Mouse (Mus musculus) gastrocnemius, postnatal 25 days (tissue): Measurements from ENCODE around the gene Astl. TPM values are rescaled to one million over a fixed set of nuclear protein-coding genes. Genes with fewer than 3 reads are reported as not detected.

Experiments used
- DNase-seq: peaks from one replicate; pipeline ENCODE4 v3.0.0; 2022
- total RNA-seq, 2 experiments: library from RNA; stranded (reverse); gene quantifications; 1 replicate in 1 of 2; 2 replicates in 1 of 2; pipeline ENCODE4 v1.2.3; 2021

The Astl gene
- total RNA-seq, 2 experiments from 2014 or later = not detected

- DNase-seq = no peak
Observed at GRCm38 (mm10) chr2:127324456-127324855, 14.0 kb upstream of the Astl start.

GRCm38 (mm10) chr2:127328090-127328851, 10.2 kb upstream of the Astl start:
- DNase-seq = no peak

DNA sequence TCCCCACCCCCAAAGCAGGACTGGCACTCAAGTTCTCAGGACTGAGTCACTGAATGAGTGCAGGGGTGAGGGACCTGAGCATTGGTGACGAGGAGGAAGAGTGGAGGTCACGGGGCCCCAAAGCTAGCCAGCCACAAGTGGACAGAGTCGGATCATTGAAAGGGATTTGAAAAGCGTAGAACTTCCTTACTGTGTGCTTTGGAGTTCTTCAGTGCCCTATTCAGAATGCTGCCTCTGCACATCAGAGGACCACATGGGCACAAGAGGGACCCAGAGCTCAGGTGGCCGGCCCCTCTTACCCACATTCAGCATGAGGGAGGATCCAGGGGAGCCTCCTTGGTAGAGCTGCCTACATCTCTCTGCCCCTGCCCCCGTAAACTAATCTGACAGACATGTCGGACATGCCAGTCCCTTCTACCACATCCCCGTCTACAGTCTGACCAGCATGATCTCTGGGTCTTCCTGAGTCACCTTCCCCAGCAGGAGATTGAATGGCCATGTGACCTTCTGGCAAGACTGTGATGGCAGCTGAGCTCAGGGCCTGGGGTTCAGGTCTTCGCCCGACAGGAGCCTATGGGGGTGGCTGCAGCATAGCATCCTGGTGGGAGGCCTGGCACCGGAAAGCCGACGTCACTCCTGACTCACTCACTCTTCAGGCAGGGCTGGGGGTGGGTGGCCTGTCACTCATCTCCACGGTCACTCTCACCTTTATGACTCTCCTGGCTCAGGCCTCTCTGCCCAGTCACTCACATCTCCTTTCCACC, 5.5 kb upstream of the Astl start:
- no peak for DNase-seq

DNA sequence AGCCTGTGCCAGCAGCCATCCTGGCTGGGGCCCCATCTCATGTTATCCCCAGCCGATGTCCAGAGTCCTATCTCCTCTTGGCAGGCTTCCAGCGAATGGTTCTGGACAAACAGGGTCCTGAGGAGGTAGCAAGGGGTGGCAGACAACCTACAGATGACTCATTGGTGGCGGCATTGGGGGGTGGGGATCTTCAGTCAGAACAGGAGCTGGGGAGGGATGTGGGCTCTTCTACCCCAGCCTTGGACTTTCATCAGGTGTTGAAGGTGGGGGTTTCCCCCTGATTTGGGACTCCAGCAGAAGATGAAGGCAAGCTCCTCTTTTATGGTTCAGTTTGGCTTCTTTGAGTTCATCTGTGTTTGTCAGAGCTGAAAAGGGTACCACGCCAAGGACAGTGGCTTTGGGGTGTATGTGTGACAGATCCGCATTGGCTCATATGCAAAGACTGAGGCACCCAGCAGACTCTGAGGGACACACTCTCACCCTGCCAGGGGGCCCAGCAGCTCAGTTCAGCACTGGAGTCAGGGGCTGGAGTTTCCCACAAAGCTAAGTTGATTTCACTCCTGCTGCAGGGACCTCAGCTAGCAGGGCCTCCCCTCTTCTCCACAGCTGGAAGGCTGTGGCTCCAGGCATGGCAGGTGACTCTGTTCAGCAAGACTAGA, 4.4 kb upstream of the Astl start:
- no peak for DNase-seq

DNA sequence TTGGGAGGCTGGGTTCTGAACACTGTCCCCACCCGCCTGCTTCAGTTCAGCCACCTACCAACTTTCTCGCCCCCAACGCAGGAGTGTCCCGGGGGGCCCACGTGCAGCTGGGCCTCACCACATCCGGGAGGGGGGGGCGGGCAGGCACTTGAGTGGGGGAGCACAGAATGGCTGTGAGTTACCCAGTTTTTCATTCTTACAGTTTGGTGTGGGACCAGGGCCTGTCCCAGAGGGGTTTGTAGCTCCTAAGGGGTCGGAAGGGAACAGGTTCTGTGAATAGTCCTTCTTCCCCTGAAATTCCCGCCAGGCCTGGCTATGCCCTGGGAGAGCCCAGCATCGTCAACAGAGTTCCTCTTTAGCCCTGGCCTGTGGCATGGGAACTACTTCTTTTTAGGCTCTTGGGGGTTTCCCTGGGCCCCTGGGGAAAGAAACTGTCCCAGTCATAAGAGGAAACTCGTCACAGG, 3.3 kb upstream of the Astl start:
- peak; percentile 42 for DNase-seq

DNA sequence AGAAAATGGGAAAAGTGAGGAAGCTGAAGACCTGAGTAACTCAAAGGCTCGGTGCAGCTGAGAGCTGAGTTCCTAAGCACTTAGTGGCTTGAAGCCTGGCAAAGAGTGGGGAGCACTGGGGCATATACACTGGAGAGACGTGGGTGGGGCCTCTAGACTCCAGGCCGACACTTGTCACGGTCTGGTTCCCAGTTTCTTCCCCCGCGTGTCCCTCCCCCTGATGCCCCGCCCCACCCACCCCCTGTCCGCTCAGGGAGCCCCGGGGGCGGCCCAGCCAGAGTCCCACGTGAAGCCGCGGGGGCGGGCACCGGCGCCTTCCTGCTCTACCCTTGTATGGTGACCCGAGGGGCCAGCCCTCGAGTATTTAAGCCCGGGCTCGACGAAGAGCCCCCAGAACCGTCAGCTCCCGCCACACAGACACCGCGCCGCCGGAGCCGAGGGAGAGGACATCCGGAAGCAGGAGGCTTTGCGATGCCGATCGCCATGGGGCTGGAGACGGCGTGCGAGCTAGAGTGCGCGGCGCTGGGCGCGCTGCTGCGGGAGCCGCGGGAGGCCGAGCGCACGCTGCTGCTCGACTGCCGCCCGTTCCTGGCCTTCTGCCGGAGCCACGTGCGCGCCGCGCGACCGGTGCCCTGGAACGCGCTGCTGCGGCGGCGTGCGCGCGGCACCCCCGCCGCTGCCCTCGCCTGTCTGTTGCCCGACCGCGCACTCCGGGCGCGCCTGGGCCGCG, 2.5 kb upstream of the Astl start, which contains the start of gene Dusp2:
Gene Dusp2, plus strand, starts transcription at position 393 of the 730 bp plus-strand sequence.
- DNase-seq = peak; percentile 78

DNA sequence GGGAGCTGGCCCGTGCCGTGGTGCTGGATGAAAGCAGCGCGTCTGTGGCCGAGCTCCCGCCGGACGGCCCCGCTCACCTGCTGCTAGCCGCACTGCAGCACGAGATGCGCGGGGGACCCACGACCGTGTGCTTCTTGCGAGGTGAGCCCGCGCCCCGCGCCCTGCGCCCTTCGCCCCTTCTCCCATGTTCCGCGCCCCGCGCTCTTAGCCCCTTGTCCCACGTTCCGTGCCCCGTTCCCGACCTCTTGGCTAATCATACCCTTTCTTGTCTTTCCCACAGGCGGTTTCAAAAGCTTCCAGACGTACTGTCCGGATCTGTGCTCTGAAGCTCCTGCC, 2.0 kb upstream of the Astl start:
- no peak for DNase-seq

- no peak for DNase-seq
Observed at GRCm38 (mm10) chr2:127336885-127337284, 1.6 kb upstream of the Astl start.

GRCm38 (mm10) chr2:127337531-127337930, 908 bp upstream of the Astl start:
- DNase-seq = no peak

DNA sequence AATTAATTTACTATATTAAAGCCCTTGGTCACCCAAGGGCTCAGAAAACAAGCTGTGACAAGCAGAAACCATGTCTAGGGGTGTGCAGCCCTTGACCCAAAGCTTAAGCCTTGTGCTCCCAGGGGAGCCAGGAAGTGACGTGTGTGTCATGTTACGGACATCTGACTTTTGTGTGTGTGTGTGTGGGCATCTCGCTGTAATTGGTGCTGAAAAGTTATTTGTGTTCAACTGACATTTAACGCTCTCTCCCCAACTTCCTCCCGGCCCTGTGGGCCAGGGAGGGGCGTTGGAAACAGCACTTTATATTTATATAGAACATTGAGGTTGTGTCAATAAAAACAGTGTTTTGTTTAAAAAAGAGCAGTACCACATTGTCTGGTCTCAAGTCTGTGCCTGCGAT, 427 bp upstream of the Astl start:
- DNase-seq = no peak

DNA sequence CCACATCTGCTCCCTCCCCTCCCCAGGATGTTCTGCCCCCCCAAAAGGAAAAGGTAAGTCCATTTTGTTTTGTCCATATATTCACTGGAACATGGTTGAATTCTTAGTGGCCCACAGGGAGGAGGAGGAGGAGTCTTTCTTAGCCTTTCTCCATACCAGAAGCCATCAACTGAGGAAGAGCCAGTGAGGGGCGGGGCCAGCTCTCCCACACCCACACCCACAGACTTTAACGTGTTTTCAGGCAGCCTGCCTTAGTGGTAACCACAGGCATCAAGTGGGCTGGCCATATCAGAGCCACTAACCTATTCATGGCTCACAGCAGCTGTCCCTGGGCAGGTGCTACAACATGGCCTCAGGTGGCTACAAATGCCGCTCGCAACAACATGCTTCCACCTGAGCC, 394 bp downstream of the Astl start:
- DNase-seq = no peak

DNA sequence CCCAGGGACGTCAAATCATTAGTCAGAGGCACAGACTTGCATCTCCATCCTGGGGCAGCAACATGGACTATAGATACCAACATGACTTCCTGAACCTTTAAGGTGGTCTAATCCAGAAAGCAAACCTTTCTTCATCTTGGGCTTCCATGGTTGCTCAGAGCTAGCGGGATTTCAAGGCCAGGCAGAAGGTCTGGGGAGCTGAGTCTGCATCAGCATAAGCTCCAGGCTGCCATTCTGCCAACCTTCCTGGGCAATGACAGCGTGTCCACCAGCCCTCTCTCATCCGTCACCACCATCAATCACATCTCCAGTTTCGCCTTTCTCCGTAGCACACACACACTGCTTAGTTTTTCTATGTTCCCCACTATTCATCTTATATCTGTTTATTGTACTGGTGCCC, 823 bp downstream of the Astl start:
- no peak for DNase-seq

GRCm38 (mm10) chr2:127341159-127341558, 2.7 kb downstream of the Astl start:
- no peak for DNase-seq

- no peak for DNase-seq
Observed at GRCm38 (mm10) chr2:127346334-127346733, 7.9 kb downstream of the Astl start.

- no peak for DNase-seq
Observed at GRCm38 (mm10) chr2:127347147-127347985, 8.9 kb downstream of the Astl start.

DNA sequence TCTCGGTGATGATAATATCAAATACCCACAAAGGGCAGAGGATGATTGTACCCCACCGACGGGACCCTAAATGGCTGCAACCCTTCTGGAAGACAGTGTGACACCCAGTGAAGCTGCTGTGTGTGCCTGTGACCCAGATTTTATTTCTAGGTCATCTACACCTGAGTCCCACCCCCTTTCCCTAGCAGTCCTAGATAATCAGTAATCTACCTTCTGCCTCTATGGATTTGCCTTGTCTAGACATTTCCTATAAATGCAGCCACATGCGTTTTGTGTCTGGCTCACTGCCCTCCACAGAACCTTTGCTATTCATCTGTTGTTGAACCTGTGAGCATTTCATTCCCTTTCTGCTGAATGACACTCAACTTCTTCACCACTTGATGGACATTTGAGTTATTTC, 15.4 kb downstream of the Astl start:
- DNase-seq = no peak

DNA sequence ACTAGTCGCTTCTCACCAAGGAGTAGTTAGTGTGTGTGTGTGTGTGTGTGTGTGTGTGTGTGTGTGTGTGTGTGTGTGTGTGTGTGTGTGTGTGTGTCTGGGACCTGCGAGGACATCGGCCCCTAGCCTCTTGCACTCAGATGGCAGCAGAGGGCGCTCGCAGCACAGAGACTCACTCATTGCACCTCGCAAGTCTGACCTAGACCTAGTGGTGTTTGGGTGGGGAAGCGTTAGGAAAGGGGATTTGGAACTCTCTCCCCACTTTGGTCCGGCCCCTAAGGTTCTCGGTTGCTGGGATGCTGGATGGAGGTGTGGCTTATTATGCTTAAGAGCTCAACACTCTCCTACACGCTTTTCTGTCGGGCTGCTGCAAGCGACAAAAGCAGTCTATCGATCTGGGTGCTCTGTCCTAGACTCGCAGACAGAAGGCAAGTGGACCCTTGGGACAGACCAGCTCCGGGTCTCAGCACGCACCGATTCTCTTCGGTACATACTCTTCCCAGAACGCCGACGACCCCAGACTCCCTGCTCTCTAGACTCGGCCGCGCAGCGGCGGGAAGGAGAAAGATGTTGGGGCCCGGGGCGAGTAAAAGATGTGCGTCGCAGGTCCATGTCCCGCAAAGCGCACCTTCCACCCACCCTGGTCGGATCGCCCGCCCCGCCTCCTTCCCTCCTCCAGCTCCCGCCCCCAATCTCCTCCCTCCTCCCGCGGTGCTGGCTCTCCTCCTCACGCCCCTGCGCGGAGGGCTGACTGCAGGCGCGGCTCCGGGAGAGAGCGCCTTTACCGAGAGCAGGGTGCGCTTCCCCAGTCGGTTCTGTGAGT, 24.2 kb downstream of the Astl start, which contains the start of gene Adra2b:
Gene Adra2b, plus strand, starts transcription at position 750 of the 823 bp plus-strand sequence.
- DNase-seq = peak; percentile 73

GRCm38 (mm10) chr2:127363282-127363652, 24.8 kb downstream of the Astl start:
- no peak for DNase-seq

GRCm38 (mm10) chr2:127363696-127364095, 25.3 kb downstream of the Astl start:
- DNase-seq = no peak

- no peak for DNase-seq
Observed at GRCm38 (mm10) chr2:127364452-127364851, 26.0 kb downstream of the Astl start.
